Mouse (Mus musculus) skeletal muscle tissue, adult 2 months (tissue): ENCODE results near the gene Cdk12.
"Not testable (repeated sequence)": the region's sequence is repeated elsewhere in the genome, so short reads cannot be mapped to it uniquely, and the experiment has no call there.

Experiments used
- DNase-seq: peaks from one replicate; pipeline ENCODE4 v3.0.0-alpha.2; 2012; ENCODE audit warnings: low read depth, low spot score

Gene Cdk12

GRCm38 (mm10) chr11:98202641-98203350 lies at the start of gene Cdk12:
Gene Cdk12 (plus strand): TSS chr11:98203059.
- peak; percentile 99 for DNase-seq

- DNase-seq: no peak
These were observed 47.8 kb upstream of the Cdk12 start for GRCm38 (mm10) chr11:98155094-98155493.

- no peak for DNase-seq
These were observed 34.5 kb upstream of the Cdk12 start for GRCm38 (mm10) chr11:98168400-98168799.

GRCm38 (mm10) chr11:98182149-98182548 lies 20.7 kb upstream of the Cdk12 start:
- DNase-seq: not testable (repeated sequence)

GRCm38 (mm10) chr11:98187640-98188395 lies 15.0 kb upstream of the Cdk12 start:
- DNase-seq: no peak

- no peak for DNase-seq
These were observed 12.0 kb upstream of the Cdk12 start for GRCm38 (mm10) chr11:98190820-98191219.

GRCm38 (mm10) chr11:98192901-98193805 lies 9.7 kb upstream of the Cdk12 start, which contains the start of gene Med1:
Gene Med1 (minus strand): TSS chr11:98193293.
- DNase-seq: peak; percentile 97

- DNase-seq: peak; percentile 21
These were observed 843 bp upstream of the Cdk12 start for GRCm38 (mm10) chr11:98201791-98202640.

- no peak for DNase-seq
These were observed 572 bp downstream of the Cdk12 start for GRCm38 (mm10) chr11:98203351-98203911.

GRCm38 (mm10) chr11:98203931-98204421 lies 1.1 kb downstream of the Cdk12 start:
- peak; percentile 11 for DNase-seq

- no peak for DNase-seq
These were observed 2.6 kb downstream of the Cdk12 start for GRCm38 (mm10) chr11:98205463-98205862.

- not testable (repeated sequence) for DNase-seq
These were observed 3.4 kb downstream of the Cdk12 start for GRCm38 (mm10) chr11:98206281-98206680.

- not testable (repeated sequence) for DNase-seq
These were observed 6.8 kb downstream of the Cdk12 start for GRCm38 (mm10) chr11:98209661-98210060.

- no peak for DNase-seq
These were observed 10.5 kb downstream of the Cdk12 start for GRCm38 (mm10) chr11:98213311-98213710.

- no peak for DNase-seq
These were observed 23.5 kb downstream of the Cdk12 start for GRCm38 (mm10) chr11:98226349-98226748.

- no peak for DNase-seq
These were observed 35.6 kb downstream of the Cdk12 start for GRCm38 (mm10) chr11:98238416-98238815.

- DNase-seq: no peak
These were observed 36.1 kb downstream of the Cdk12 start for GRCm38 (mm10) chr11:98238995-98239394.

GRCm38 (mm10) chr11:98242910-98243309 lies 40.1 kb downstream of the Cdk12 start:
- not testable (repeated sequence) for DNase-seq

GRCm38 (mm10) chr11:98244415-98244814 lies 41.6 kb downstream of the Cdk12 start:
- no peak for DNase-seq

- no peak for DNase-seq
These were observed 44.5 kb downstream of the Cdk12 start for GRCm38 (mm10) chr11:98247325-98247724.
